Mouse (Mus musculus): Measurements from ENCODE around the gene Klk7. TPM values are rescaled to one million over a fixed set of nuclear protein-coding genes. Genes with fewer than 3 reads are reported as not detected.

Klk7 gene
- total RNA-seq, 2 experiments from 2014 or later: 0.29 to 0.62 TPM

Other genes starting within 250 kb of the Klk7 start
- gene Zfp658, start 249.0 kb upstream of the Klk7 start, total RNA-seq (2021): 1 to 10 TPM; 6.4 to 6.5 TPM
- gene Zfp719, start 231.7 kb upstream of the Klk7 start, total RNA-seq (2021): 10 to 100 TPM; 19.9 to 25.9 TPM
- gene Zfp819, start 204.1 kb upstream of the Klk7 start, total RNA-seq (2021): under 1 TPM in 1 of 2 experiments, not detected in 1; 0.36 TPM
- under 1 TPM in 1 of 2 experiments, not detected in 1; 0.16 TPM for gene Ceacam18, start 176.6 kb upstream of the Klk7 start, total RNA-seq (2021)
- gene Siglece, start 151.1 kb upstream of the Klk7 start, total RNA-seq (2021): 1 to 10 TPM in 1 of 2 experiments, under 1 TPM in 1; 0.71 to 1.0 TPM
- 10 to 100 TPM; 15.0 to 15.2 TPM for gene Ctu1, start 139.3 kb upstream of the Klk7 start, total RNA-seq (2021)
- under 1 TPM in 1 of 2 experiments, not detected in 1; 0.27 TPM for gene Klk14, start 120.9 kb upstream of the Klk7 start, total RNA-seq (2021)
- gene Klk13, start 98.7 kb upstream of the Klk7 start, total RNA-seq (2021): not detected
- not detected for gene Klk12, start 42.4 kb upstream of the Klk7 start, total RNA-seq (2021)
- gene Klk11, start 36.7 kb upstream of the Klk7 start, total RNA-seq (2021): not detected
- gene Klk10, start 30.3 kb upstream of the Klk7 start, total RNA-seq (2021): under 1 TPM; 0.31 to 0.43 TPM
- gene Klk9, start 19.4 kb upstream of the Klk7 start, total RNA-seq (2021): not detected
- 10 to 100 TPM; 23.5 to 25.0 TPM for gene Klk8, start 13.7 kb upstream of the Klk7 start, total RNA-seq (2021)
- not detected for gene Klk6, start 13.2 kb downstream of the Klk7 start, total RNA-seq (2021)
- not detected for gene Klk5, start 30.7 kb downstream of the Klk7 start, total RNA-seq (2021)
- not detected for gene Klk4, start 69.9 kb downstream of the Klk7 start, total RNA-seq (2021)
- gene Klk15, start 122.4 kb downstream of the Klk7 start, total RNA-seq (2021): not detected
- not detected for gene Klk1b8, start 139.4 kb downstream of the Klk7 start, total RNA-seq (2021)
- gene Klk1b1, start 155.5 kb downstream of the Klk7 start, total RNA-seq (2021): not detected
- not detected for gene Klk1b9, start 164.8 kb downstream of the Klk7 start, total RNA-seq (2021)
- not detected for gene Klk1b11, start 184.6 kb downstream of the Klk7 start, total RNA-seq (2021)
- gene Klk1b26, start 200.9 kb downstream of the Klk7 start, total RNA-seq (2021): not detected
- not detected for gene Klk1b27, start 241.0 kb downstream of the Klk7 start, total RNA-seq (2021)